Mouse (Mus musculus) thymus, adult 2 months (tissue): ENCODE results near the gene Wdr66.

Source experiments
- CTCF ChIP-seq: fragments of 200-500 bp; IDR thresholded peaks from 2 replicates; pipeline ENCODE4 v1.5.1; 2012; ENCODE audit warnings: mild to moderate bottlenecking, control low read depth, low read length, moderate library complexity, borderline replicate concordance; ENCODE audit not compliant: control insufficient read depth, poor library complexity, insufficient read depth; ENCODE audit errors: extremely low read depth
- POLR2A ChIP-seq: fragments of 200-500 bp; IDR thresholded peaks from 2 replicates; pipeline ENCODE4 v1.6.1; 2012; ENCODE audit warnings: mild to moderate bottlenecking, low read length, control low read depth, moderate library complexity; ENCODE audit not compliant: control insufficient read depth, poor library complexity, insufficient read depth; ENCODE audit errors: extremely low read depth

DNA sequence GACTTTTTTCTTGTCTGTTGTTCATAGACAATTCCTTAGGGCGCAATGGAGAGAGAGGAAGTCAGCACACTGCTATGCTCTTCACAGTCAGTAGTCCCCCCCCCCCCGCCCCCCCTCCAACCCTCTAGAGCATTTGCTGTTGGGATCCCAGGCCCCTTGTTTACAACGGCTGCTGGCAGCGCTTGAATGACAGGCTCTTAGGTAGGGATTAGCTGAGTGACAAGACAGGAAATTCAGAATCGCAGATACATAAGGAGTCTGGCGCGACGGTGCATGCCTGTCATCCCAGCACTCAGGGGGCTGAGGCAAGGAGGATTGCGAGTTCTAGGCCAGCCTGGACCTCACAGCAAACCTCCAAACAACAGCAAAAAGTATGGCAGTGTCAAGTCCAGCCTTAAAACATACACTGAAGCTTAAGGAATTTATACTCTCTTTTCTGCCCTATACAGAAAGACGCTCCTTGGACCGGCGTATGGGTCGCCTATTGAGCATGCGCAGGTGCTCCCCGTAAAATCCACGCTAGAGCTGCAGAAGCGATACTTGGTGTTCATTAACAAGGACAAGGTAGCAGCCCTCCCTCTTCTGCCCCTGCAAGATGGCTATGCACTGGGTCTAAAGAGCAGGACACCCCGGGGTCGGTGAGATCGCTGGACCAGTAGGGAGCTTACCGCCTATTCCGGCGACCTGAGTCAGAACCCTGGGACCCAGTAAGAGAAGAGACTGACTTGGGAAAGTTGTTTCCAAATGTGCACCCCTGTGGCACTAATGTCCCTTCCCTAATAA is 45.3 kb downstream of the Wdr66 start:
- TF ChIP-seq CTCF (no peak), POLR2A (no peak)
